Mouse (Mus musculus) ovary, adult 10 weeks (tissue): Measurements from ENCODE around the gene Atxn7l2. TPM values are rescaled to one million over a fixed set of nuclear protein-coding genes. Genes with fewer than 3 reads are reported as not detected.

Source experiments
- polyA plus RNA-seq: library from polyadenylated mRNA; stranded (reverse); fragments of 350-450 nt; fragmentation: Illumina TruSeq; extraction: RNeasy Lipid Tissue Mini Kit (QIAGEN cat#74804); gene quantifications from one replicate; pipeline ENCODE4 v1.2.3, GENCODE M21; 2014

The Atxn7l2 gene
- polyA plus RNA-seq: 1.2 TPM

DNA sequence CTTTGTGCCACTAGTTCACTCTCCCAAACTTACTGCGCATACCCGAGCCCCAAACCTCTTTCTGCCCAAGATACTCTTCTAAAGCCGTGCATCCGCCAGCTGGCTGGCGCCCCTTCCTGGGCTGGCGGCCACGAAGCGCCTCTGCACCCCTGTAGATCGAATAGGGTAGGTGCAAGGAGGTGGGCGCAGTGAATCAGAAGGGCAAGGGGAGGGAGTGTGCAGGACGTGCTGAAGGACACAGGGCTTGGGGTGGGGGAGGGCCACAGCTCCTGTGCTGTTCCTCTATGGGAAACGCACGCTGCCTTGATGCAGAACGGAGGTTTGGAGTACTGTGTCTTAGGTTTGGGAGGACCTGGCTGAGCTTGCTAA is at the start of gene Atxn7l2:
Atxn7l2 (minus strand) TSS at position 164 of the 369 bp plus-strand sequence.

DNA sequence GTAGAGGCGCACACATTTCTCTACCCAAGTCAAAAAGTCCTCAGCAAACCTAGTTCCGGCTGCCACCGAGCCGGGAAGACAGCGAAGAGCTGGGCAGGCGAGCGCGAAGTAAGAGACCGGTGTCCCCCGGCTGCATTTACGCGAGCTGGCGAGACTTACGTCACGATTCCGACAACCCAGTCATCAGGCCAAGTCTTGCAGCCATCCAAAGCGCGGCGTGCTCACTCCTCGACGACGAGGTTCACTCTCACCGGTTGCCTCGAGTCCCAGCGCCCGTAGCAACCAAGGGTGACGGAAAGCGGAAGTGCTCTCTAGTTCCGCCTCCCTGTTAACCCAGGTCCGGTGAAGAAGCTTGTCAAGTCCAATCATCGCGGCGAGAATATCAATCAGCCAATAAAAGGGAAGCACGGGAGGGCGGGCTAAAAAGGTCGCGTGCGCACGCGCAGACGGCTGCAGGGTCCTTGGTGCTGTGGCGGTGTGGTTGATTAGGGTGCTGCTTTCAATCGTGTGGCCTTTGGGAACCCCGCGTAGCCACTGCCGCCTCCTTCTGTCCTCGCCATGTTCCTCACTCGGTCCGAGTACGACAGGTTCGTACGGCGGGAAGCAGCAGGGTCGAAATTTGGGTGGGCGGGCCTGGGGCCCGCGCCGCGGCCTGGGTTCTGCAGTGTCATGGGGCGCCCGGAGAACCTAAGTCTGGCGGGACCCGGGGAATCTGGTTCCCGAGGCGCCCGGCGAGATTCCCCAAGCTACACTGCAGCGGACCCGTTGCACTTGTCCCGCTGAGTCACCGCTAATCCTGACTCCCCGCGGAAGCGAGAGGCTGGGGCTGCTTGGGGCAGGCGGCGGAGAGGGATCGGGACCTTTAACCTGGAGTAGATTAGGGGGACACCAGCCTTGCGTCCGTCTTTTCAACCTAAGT is 46.2 kb upstream of the Atxn7l2 start, which contains the start of gene Psma5:
Psma5 (plus strand) TSS at position 208 of the 919 bp plus-strand sequence.

DNA sequence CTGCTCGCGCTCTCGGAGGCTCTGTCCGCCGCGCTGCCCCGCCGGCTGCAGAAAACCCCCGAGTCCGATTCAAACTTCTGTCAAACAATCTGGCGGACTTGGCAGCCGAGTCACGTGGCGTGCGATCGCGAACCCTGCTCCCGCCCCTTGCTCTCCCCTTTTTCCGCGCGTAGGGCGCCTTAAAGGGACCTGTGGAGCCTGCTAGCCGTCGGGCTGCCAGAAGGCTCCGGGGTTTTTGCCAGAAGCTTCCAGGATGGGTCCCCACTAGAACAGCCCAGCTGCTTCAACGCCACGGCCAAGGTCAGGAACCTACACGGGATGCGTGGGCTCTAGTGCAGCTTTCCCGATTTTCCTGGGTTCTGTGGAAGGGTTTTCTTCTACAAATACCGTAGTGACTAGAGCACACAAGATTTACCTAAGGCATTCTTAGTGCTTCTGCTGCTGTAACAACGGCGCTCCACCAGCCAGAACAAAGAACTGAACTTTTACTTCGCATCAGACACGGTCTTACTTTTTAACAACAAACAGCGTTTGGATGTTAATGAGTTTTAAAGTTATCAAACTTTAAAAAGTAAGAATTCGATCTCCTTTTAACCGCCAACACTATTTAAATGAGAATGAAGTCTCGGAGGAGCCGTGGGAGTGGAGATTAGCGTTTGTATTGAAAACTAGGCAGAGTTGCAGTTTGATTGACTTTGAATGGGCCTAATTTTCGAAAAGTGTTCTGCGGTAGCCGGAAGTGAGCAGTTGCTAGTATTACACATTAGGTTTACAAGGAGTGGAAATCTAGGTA is 16.0 kb upstream of the Atxn7l2 start, which contains the start of gene Sypl2:
Sypl2 (minus strand) TSS at position 91 of the 793 bp plus-strand sequence.

DNA sequence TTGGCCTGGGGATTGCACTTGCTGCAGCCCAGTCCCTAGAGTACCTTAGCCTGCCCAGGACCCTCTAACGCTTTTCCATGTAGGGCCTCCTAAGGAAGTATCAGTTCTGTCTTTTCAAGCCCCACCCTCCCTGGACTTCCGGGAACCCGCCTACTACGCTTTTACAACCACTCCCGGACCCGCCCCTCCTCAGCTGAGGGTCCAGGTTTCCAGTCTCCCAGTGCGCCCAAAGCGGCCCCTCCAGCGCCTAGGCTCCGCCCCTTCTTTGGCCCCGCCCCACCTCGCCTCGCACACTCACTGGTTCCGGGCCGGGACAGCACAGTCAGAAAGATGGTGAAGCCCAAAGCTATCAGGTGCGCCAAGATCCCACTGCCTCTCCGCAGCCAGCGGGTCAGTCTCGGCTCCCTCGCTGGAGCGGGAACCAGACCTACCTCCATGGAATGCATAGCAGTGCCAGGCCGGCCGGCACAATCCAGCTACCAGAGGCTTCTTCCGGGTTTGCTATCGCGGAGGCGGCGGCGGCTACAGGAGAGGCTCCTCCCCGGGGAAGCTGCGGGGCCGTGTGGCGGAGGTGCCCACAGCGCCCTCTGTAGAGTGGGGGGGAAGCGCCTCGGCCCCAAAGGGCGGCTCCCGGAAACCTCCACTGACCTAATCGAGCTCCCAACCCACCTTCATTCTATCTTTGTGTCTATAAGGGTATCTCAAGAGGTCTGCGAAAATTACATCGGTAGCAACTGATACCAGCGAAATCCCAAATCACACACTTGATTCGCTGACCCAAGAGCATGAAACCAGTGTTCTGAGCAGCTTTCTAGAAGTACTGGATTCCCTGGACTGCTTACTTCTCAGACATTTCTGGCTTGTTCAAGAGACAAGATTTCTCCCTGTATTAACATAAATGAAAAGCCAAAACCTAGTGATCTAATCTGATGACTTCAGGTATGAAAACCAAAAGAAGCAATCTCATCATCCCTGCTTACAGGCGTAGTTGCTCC is 10.1 kb downstream of the Atxn7l2 start, which contains the start of gene Cyb561d1:
Cyb561d1 (minus strand) TSS at position 884 of the 995 bp plus-strand sequence.

DNA sequence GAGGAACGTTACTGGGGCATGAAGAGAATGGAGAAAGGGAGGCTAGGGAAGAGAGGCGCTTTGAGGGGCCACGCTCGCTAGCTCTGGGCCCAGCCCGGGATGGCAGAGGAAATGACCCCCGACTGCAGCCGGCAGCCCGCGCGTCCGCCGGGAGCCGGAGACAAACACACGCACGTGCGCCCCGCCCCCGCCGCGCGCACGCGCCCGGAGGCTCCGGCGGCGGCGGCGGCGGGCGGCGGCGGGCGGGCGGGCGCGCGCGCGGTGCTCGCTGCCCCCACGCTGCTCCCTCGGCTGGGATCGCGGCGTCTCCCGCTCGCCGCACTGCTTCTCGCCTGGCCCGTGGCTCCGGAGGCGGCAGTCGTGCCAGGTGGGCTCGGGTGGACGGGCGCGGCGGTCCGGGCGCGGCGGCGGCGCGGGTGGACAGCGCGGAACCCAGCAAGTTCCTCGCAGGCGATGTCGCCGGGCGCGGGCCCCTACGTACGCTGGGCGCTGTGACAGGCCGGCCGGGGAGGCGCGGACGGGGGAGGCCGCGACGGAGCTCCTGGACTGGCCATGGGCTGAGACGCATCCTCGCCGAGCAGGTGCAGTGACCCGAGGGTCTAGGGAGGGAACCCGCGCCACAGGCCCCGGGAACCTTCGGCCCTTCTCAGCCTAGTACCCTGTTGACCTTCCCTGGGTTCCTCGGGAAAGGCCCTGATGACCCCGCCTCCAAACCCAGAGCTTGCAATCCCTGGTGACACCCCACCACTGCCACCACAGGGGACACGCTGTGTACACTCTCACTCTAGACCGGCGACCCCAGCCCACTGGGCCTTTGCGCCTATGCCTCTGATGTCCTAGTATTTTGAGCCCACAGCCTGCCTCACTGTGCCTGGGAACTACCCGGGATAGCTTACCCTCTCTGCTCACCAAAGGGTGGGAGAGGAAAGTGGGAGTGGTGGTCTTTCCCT is 24.4 kb downstream of the Atxn7l2 start, which contains the start of gene Amigo1:
Amigo1 (plus strand) TSS at position 238 of the 950 bp plus-strand sequence.

DNA sequence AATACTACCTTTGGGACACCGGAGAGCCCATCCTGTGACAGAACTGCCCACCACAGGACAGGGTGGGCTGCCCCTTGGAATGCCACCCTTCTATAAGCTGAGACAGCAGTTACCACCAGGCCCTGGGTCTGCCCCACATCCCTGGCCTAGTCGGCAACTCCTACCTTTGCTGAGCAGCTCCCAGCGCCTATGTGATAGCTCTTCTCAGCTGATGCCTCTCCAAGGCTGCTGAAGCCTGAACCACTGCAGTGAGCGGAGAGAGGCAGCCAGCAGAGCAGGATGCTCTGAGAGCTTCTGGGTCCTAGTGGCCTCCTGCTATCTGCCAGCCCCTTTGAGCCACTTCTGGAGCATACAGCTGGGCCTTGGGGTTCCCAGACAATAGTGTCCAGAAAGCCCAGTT is 56.1 kb downstream of the Atxn7l2 start, which contains the start of gene Gpr61:
Gpr61 (minus strand) TSS at position 227 of the 400 bp plus-strand sequence.

Other genes with a start within 250 kb of the Atxn7l2 start
- gene Gstm3, start 241.7 kb downstream of the Atxn7l2 start, polyA plus RNA-seq: not detected
- 319 TPM for gene Gstm2, start 224.5 kb downstream of the Atxn7l2 start, polyA plus RNA-seq
- gene Gstm1, start 193.0 kb downstream of the Atxn7l2 start, polyA plus RNA-seq: 56.8 TPM
- gene Gstm4, start 166.0 kb downstream of the Atxn7l2 start, polyA plus RNA-seq: 1.4 TPM
- 8.6 TPM for gene Ampd2, start 124.3 kb downstream of the Atxn7l2 start, polyA plus RNA-seq
- gene Gnat2, start 118.1 kb downstream of the Atxn7l2 start, polyA plus RNA-seq: 1.00 TPM
- gene Gnai3, start 64.8 kb downstream of the Atxn7l2 start, polyA plus RNA-seq: 422 TPM
- not detected for gene Gpr61, start 56.1 kb downstream of the Atxn7l2 start, polyA plus RNA-seq
- gene Amigo1, start 24.6 kb downstream of the Atxn7l2 start, polyA plus RNA-seq: 8.3 TPM
- gene Cyb561d1, start 9.7 kb downstream of the Atxn7l2 start, polyA plus RNA-seq: 3.5 TPM
- not detected for gene Sypl2, start 15.7 kb upstream of the Atxn7l2 start, polyA plus RNA-seq
- 128 TPM for gene Psma5, start 46.0 kb upstream of the Atxn7l2 start, polyA plus RNA-seq
- 20.5 TPM for gene Sort1, start 73.1 kb upstream of the Atxn7l2 start, polyA plus RNA-seq
- not detected for gene Mybphl, start 154.0 kb upstream of the Atxn7l2 start, polyA plus RNA-seq
- gene Psrc1, start 172.9 kb upstream of the Atxn7l2 start, polyA plus RNA-seq: 1.4 TPM
- gene Celsr2, start 204.6 kb upstream of the Atxn7l2 start, polyA plus RNA-seq: 0.54 TPM
- 13.7 TPM for gene Sars, start 234.3 kb upstream of the Atxn7l2 start, polyA plus RNA-seq